In genomic region chr11:66247115-66247514, GRCm38 (mm10) we compare ENCODE assay signal across 30 mouse cellular contexts.
A peak's percentile ranks its signal among the peaks of the same experiment; 100 is the strongest.
DNase-seq lines count a peak whose midpoint lies in the region; ATAC-seq and TF ChIP-seq lines count a peak whose summit lies in the region.
"Had no signal": no experiment of that assay in that cellular context is flagged by ENCODE, and none has a peak within 500 bp of the region (broad histone marks: within the 10 kb centered on the region; RNA-seq: fewer than 3 reads in every experiment).

No protein-coding gene starts in this region.

- TF ChIP-seq CTCF in forebrain, postnatal 0 days (IDR thresholded peaks at IDR 0.05; ENCODE audit: low read depth), result no peak
- TF ChIP-seq CTCF in thymus, adult 2 months (IDR thresholded peaks at IDR 0.05; ENCODE audit: borderline replicate concordance, control insufficient read depth, extremely low read depth, insufficient read depth, low read length, poor library complexity), result no peak

- H3K4me2 ChIP-seq in forebrain, postnatal 0 days (ENCODE audit: low read depth), result no peak overlapping the region
- H3K4me2 ChIP-seq in forebrain, embryonic 11.5 days (ENCODE audit: low read depth, low read length, severe bottlenecking), result no peak overlapping the region
- H3K4me2 ChIP-seq: embryonic facial prominence, embryonic 15.5 days; forebrain, embryonic 13.5 days; hindbrain, embryonic 15.5 days; limb, embryonic 13.5 days; liver, embryonic 11.5 days; lung, embryonic 15.5 days; midbrain, embryonic 11.5 days; neural tube, embryonic 13.5 days had no signal

- WGBS in forebrain, postnatal 0 days, result 44% methylated on average over 5 of the region's 5 CpGs
- WGBS in forebrain, embryonic 11.5 days, result 80% methylated on average over 5 of the region's 5 CpGs
- 88% methylated on average over 5 of the region's 5 CpGs for WGBS in thymus, adult 2 months

- no peak overlapping the region for H3K27ac ChIP-seq in forebrain, postnatal 0 days (ENCODE audit: low read depth, low read length)
- no peak overlapping the region for H3K27ac ChIP-seq in forebrain, embryonic 11.5 days (ENCODE audit: low read depth, low read length)
- H3K27ac ChIP-seq in thymus, adult 2 months (ENCODE audit: control insufficient read depth, insufficient read depth, low read length), result no peak overlapping the region
- H3K27ac ChIP-seq: embryonic facial prominence, embryonic 10.5 days; embryonic facial prominence, embryonic 15.5 days; forebrain, embryonic 13.5 days; gastrocnemius, adult 2 months; hindbrain, embryonic 10.5 days; hindbrain, embryonic 15.5 days; limb, embryonic 13.5 days; lung, embryonic 15.5 days; neural tube, embryonic 13.5 days had no signal

- H3K4me3 ChIP-seq in forebrain, postnatal 0 days (ENCODE audit: low read depth, low read length), result no peak overlapping the region
- H3K4me3 ChIP-seq in forebrain, embryonic 11.5 days (ENCODE audit: low read depth, low read length), result no peak overlapping the region
- H3K4me3 ChIP-seq in thymus, adult 2 months (ENCODE audit: control insufficient read depth, insufficient read depth, low read length), result no peak overlapping the region
- H3K4me3 ChIP-seq: embryonic facial prominence, embryonic 10.5 days; embryonic facial prominence, embryonic 15.5 days; forebrain, embryonic 13.5 days; gastrocnemius, adult 2 months; hindbrain, embryonic 10.5 days; hindbrain, embryonic 15.5 days; limb, embryonic 13.5 days; lung, embryonic 15.5 days; myocyte; neural tube, embryonic 13.5 days had no signal

- H3K36me3 ChIP-seq in forebrain, postnatal 0 days (ENCODE audit: insufficient read depth), result no peaks in the 10 kb centered on the region
- no peaks in the 10 kb centered on the region for H3K36me3 ChIP-seq in forebrain, embryonic 11.5 days (ENCODE audit: control insufficient read depth, insufficient read depth, low read length)
- no peaks in the 10 kb centered on the region for H3K36me3 ChIP-seq in thymus, adult 2 months (ENCODE audit: control insufficient read depth, insufficient read depth, low read length)
- H3K36me3 ChIP-seq: embryonic facial prominence, embryonic 10.5 days; embryonic facial prominence, embryonic 15.5 days; G1E; hindbrain, embryonic 10.5 days; hindbrain, embryonic 15.5 days; limb, embryonic 13.5 days; lung, embryonic 15.5 days; neural tube, embryonic 13.5 days had no signal

- H3K27me3 ChIP-seq in forebrain, postnatal 0 days (ENCODE audit: insufficient read depth, low read length), result no peaks in the 10 kb centered on the region
- no peaks in the 10 kb centered on the region for H3K27me3 ChIP-seq in forebrain, embryonic 11.5 days (ENCODE audit: control insufficient read depth, insufficient read depth, low read length)
- H3K27me3 ChIP-seq in thymus, adult 2 months (ENCODE audit: control insufficient read depth, insufficient read depth, low read length), result no peaks in the 10 kb centered on the region
- H3K27me3 ChIP-seq: embryonic facial prominence, embryonic 15.5 days; forebrain, embryonic 13.5 days; hindbrain, embryonic 15.5 days; limb, embryonic 13.5 days; lung, embryonic 15.5 days; neural tube, embryonic 13.5 days had no signal

- peak; percentile 28 for DNase-seq in forebrain, postnatal 0 days
- DNase-seq in forebrain, embryonic 11.5 days (ENCODE audit: low spot score), result no peak
- DNase-seq in layer of hippocampus, adult 9-11 months, result peak; percentile 30
- no peak for DNase-seq in layer of hippocampus, adult 18-20 months (ENCODE audit: low spot score in 2 of 2)
- peak; percentile 28 to 51 for DNase-seq in left cerebral cortex, postnatal 25 days (ENCODE audit: low spot score in 2 of 2)
- DNase-seq in telencephalon, adult 2 months (ENCODE audit: low read depth, low spot score), result peak; percentile 56
- no peak for DNase-seq in thymus, adult 2 months
- DNase-seq: adrenal gland, adult 8-10 months; cerebellum, adult 8-10 months; cerebellum, postnatal 25 days; gastrocnemius, adult 2 months; gastrocnemius, postnatal 36 days; heart, postnatal 14 days; kidney, adult 11 months; kidney, postnatal 36 days; thymus, postnatal 14 days had no signal

- intact Hi-C loops in left cerebral cortex, postnatal 25 days (cut with DNase I), result no loop called here

- H3K4me1 ChIP-seq in forebrain, postnatal 0 days (ENCODE audit: insufficient read depth), result 0 out of 2 replicates have a peak, but pooled peaks cover 3% of the 10 kb centered on the region
- H3K4me1 ChIP-seq in forebrain, embryonic 11.5 days (replicated peaks; ENCODE audit: control insufficient read depth, insufficient read depth, low read length), result no peaks in the 10 kb centered on the region
- H3K4me1 ChIP-seq in thymus, adult 2 months (replicated peaks; ENCODE audit: control insufficient read depth, insufficient read depth, low read length), result no peaks in the 10 kb centered on the region
- H3K4me1 ChIP-seq: embryonic facial prominence, embryonic 10.5 days; embryonic facial prominence, embryonic 15.5 days; forebrain, embryonic 13.5 days; hindbrain, embryonic 10.5 days; hindbrain, embryonic 15.5 days; limb, embryonic 13.5 days; lung, embryonic 15.5 days; neural tube, embryonic 13.5 days had no signal

- no peak overlapping the region for H3K9ac ChIP-seq in forebrain, postnatal 0 days
- H3K9ac ChIP-seq in forebrain, embryonic 11.5 days (ENCODE audit: low read length), result no peak overlapping the region
- H3K9ac ChIP-seq: embryonic facial prominence, embryonic 15.5 days; forebrain, embryonic 13.5 days; hindbrain, embryonic 15.5 days; limb, embryonic 13.5 days; lung, embryonic 15.5 days; neural tube, embryonic 13.5 days had no signal

- ATAC-seq in forebrain, postnatal 0 days, result peak; percentile 56
- no peak for ATAC-seq in forebrain, embryonic 11.5 days (replicated peaks; ENCODE audit: low FRiP score)
- ATAC-seq: forebrain, embryonic 13.5 days; inflammation-experienced regulatory T-cells, adult 6 months; midbrain, embryonic 16.5 days had no signal

- TF ChIP-seq POLR2A in thymus, adult 2 months (IDR thresholded peaks at IDR 0.05; ENCODE audit: control insufficient read depth, extremely low read depth, insufficient read depth, low read length, poor library complexity), result no peak

- H3K9me3 ChIP-seq in forebrain, postnatal 0 days (ENCODE audit: low read length), result no peaks in the 10 kb centered on the region
- no peaks in the 10 kb centered on the region for H3K9me3 ChIP-seq in forebrain, embryonic 11.5 days (ENCODE audit: control insufficient read depth, low read length)
- H3K9me3 ChIP-seq: embryonic facial prominence, embryonic 10.5 days; embryonic facial prominence, embryonic 15.5 days; forebrain, embryonic 13.5 days; hindbrain, embryonic 10.5 days; hindbrain, embryonic 15.5 days; limb, embryonic 13.5 days; lung, embryonic 15.5 days; neural tube, embryonic 13.5 days had no signal

Comparison
In these comparisons a context has a peak if more than half of its experiments do, and no peak if none do; other contexts are left out.
1. DNase-seq: peak in forebrain, postnatal 0 days (single experiment), layer of hippocampus, adult 9-11 months (single experiment), left cerebral cortex, postnatal 25 days (2 of 2) and telencephalon, adult 2 months (single experiment); none in forebrain, embryonic 11.5 days (single experiment), layer of hippocampus, adult 18-20 months (0 of 2) and thymus, adult 2 months (single experiment).